Mouse (Mus musculus) lung, postnatal 0 days (tissue): ENCODE data around the gene Camk1g. TPM values are rescaled to one million over a fixed set of nuclear protein-coding genes. Genes with fewer than 3 reads are reported as not detected.

Experiments used
- ATAC-seq: fragments of 200-750 bp; cut with Nextera tagmentation; 2 replicates; pipeline ENCODE4 v1.8.0; 2017; ENCODE audit warnings: moderate library complexity
- DNase-seq: peaks from one replicate; pipeline ENCODE4 v3.0.0-alpha.2; 2016; ENCODE audit warnings: low spot score
- H3K27ac ChIP-seq: fragments of 300-500 bp; sonication (generic); 2 replicates; pipeline ENCODE4 v1.5.1; 2014; ENCODE audit warnings: antibody characterized with exemption, mild to moderate bottlenecking, low read length, mixed read lengths
- H3K27me3 ChIP-seq: fragments of 300-500 bp; sonication (generic); replicated peaks from 2 replicates; pipeline ENCODE4 v1.6.1; 2014; ENCODE audit warnings: low read length, mixed read lengths; ENCODE audit not compliant: insufficient read depth
- H3K36me3 ChIP-seq: fragments of 300-500 bp; sonication (generic); 2 replicates; pipeline ENCODE4 v1.6.1; 2014; ENCODE audit warnings: low read length, mixed read lengths; ENCODE audit not compliant: insufficient read depth
- H3K4me1 ChIP-seq: fragments of 300-500 bp; sonication (generic); 2 replicates; pipeline ENCODE4 v1.6.1; 2014; ENCODE audit warnings: antibody characterized with exemption, low read depth, low read length, mixed read lengths; ENCODE audit not compliant: insufficient read depth
- H3K4me2 ChIP-seq: fragments of 300-500 bp; sonication (generic); replicated peaks from 2 replicates; pipeline ENCODE4 v1.6.1; 2014; ENCODE audit warnings: low read depth, mild to moderate bottlenecking, low read length, moderate library complexity, mixed read lengths
- H3K4me3 ChIP-seq: fragments of 300-500 bp; sonication (generic); 2 replicates; pipeline ENCODE4 v1.5.1; 2014; ENCODE audit warnings: low read depth, low read length
- H3K9ac ChIP-seq: fragments of 300-500 bp; sonication (generic); replicated peaks from 2 replicates; pipeline ENCODE4 v1.6.1; 2014; ENCODE audit warnings: low read depth, mild to moderate bottlenecking
- H3K9me3 ChIP-seq: fragments of 300-500 bp; sonication (generic); 2 replicates; pipeline ENCODE4 v1.6.1; 2016; ENCODE audit warnings: low read length, mixed read lengths
- CTCF ChIP-seq: IDR thresholded peaks from 2 replicates; pipeline ENCODE4 v1.5.1; 2016; ENCODE audit warnings: antibody characterized with exemption, mild to moderate bottlenecking
- EP300 ChIP-seq: IDR thresholded peaks from 2 replicates; pipeline ENCODE4 v1.6.1; 2016; ENCODE audit warnings: antibody characterized with exemption, mild to moderate bottlenecking, control low read depth
- WGBS: fragments of 180-500 bp; shearing (Covaris S2); extraction: QIAGEN DNeasy Blood & Tissue Kit; methylation state at CpG from one replicate; pipeline ENCODE4 v1.1.7; 2014; 5-methylcytosine and 5-hydroxymethylcytosine counted together
- polyA plus RNA-seq: library from polyadenylated mRNA; unstranded; fragments of >200 nt; fragmentation: Nextera tagmentation; extraction: Ambion mirVana; gene quantifications from 2 replicates; pipeline ENCODE4 v1.2.1, GENCODE M21; 2015

The Camk1g gene
- polyA plus RNA-seq, 1 experiment from 2014 or later, result 15.9 TPM

DNA sequence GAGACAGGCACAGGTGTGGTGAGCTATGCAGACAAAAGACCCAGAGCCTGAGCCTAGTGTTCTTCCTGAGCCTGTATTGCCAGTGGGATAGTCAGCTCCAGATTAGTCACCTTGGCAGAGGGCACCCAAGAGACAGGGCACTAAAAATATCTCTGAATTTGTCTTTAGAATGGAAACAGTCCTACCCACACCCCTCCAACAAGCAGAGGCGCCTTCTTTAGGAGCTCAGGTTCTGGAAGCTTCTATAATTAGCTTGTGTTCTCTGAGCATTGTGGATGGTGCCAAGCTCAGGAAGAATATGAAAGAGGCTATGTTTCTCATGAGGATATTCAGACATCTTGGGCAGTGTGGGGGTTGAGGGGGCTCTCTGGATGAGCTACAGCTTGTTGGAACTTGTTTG, 37.4 kb downstream of the Camk1g start:
- Histone ChIP-seq H3K9ac (no peak overlapping the region), H3K27ac (no peak overlapping the region), H3K27me3 (no peaks in the 10 kb centered on the region), H3K4me1 (no peaks in the 10 kb centered on the region), H3K36me3 (no peaks in the 10 kb centered on the region), H3K4me3 (no peak overlapping the region), H3K4me2 (no peak overlapping the region), H3K9me3 (no peaks in the 10 kb centered on the region)
- WGBS, result 84% methylated on average over 1 of the region's 1 CpGs
- DNase-seq (no peak), ATAC-seq (no peak)
- TF ChIP-seq CTCF (no peak), EP300 (no peak)

DNA sequence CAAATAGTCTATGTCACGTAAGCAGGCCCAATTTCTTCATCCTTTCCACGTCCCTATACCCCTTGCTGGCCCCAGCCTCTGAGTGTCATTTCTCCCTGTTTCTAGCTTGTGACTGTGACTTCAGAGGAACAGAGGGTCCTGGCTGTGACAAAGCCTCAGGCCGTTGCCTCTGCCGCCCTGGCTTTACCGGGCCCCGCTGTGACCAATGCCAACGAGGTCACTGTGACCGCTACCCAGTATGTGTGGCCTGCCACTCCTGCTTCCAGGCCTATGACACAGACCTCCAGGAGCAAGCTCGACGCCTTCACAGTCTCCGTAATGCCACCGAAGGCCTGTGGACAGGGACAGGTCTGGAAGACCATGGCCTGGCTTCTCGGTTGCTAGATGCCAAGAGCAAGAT, 38.1 kb downstream of the Camk1g start:
- Histone ChIP-seq H3K4me2 (no peak overlapping the region), H3K9ac (no peak overlapping the region), H3K27me3 (no peaks in the 10 kb centered on the region), H3K4me1 (no peaks in the 10 kb centered on the region), H3K9me3 (no peaks in the 10 kb centered on the region), H3K4me3 (no peak overlapping the region), H3K36me3 (no peaks in the 10 kb centered on the region), H3K27ac (no peak overlapping the region)
- no peak for ATAC-seq
- TF ChIP-seq EP300 (no peak), CTCF (no peak)
- 85% methylated on average over 13 of the region's 13 CpGs for WGBS
- no peak for DNase-seq

DNA sequence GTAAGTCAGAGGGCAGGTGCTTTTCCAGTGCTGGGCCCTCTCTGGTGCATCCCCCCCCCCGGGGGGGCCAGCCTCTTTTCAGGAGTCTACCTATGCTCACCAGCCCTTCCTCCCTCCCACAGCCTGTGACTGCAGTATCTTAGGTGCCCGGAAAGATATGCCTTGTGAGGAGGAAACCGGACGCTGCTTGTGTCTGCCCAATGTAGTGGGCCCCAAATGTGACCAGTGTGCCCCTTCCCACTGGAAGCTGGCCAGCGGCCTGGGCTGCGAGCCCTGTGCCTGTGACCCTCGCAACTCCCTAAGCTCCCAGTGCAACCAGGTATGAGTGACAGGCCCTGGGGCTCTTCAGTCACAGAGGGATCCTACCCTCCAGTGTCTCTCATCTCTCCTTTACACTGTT, 39.5 kb downstream of the Camk1g start:
- TF ChIP-seq CTCF (no peak), EP300 (no peak)
- no peaks in the 10 kb centered on the region for H3K9me3 ChIP-seq
- H3K27me3 ChIP-seq, result no peaks in the 10 kb centered on the region
- no peak overlapping the region for H3K27ac ChIP-seq
- ATAC-seq (no peak), DNase-seq (no peak)
- H3K4me3 ChIP-seq, result no peak overlapping the region
- WGBS, result 89% methylated on average over 6 of the region's 7 CpGs
- no peaks in the 10 kb centered on the region for H3K36me3 ChIP-seq
- H3K4me1 ChIP-seq, result no peaks in the 10 kb centered on the region
- no peak overlapping the region for H3K9ac ChIP-seq
- no peak overlapping the region for H3K4me2 ChIP-seq

DNA sequence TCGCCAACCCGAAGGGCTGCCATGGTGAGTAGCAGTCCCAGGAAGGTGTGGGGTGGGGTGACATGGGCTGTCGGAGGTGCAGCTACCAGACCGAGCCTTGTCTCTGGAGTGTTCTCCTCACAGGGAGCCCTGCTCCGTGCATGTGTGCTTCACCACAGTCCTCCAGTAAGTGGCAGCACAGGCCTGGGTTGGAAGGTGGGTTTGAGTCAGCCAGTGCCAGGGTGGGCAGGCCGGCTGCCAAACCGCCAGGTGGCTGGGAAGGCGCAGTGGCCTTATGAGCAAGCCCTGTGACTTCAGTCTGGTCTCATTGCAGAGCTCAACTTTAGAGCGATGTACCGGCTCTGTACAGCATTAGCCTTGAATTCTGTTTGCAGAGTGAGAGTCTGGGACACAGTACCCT, 39.9 kb downstream of the Camk1g start:
- TF ChIP-seq CTCF (peak; percentile 80), EP300 (no peak)
- Histone ChIP-seq H3K4me2 (no peak overlapping the region), H3K4me3 (no peak overlapping the region), H3K27ac (no peak overlapping the region), H3K4me1 (no peaks in the 10 kb centered on the region), H3K9me3 (no peaks in the 10 kb centered on the region), H3K27me3 (no peaks in the 10 kb centered on the region), H3K36me3 (no peaks in the 10 kb centered on the region), H3K9ac (no peak overlapping the region)
- DNase-seq (peak; percentile 66), ATAC-seq (peak; percentile 68)
- WGBS, result 37% methylated on average over 10 of the region's 10 CpGs

DNA sequence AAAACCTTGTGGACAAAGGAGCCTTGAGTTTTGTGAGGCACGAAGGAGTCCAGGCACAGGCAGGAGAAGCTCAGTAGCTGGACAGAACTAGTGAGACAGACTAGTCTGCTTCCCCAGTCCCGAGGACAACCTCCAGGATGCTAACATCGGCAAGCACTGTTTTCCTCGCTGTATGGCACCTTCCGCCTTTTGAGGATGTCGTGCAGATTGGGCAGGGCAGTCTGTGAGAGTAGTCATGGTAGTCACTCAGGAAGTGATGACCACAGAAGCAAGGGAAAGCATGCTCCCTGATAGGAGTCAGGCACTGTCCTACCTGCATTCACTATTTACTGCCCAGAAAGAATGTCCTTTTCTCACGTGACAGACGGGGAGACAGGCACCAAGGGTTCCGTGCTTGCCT, 40.5 kb downstream of the Camk1g start:
- Histone ChIP-seq H3K27ac (no peak overlapping the region), H3K9me3 (no peaks in the 10 kb centered on the region), H3K4me2 (no peak overlapping the region), H3K27me3 (no peaks in the 10 kb centered on the region), H3K4me1 (no peaks in the 10 kb centered on the region), H3K36me3 (no peaks in the 10 kb centered on the region), H3K4me3 (no peak overlapping the region), H3K9ac (no peak overlapping the region)
- no peak for ATAC-seq
- 73% methylated on average over 9 of the region's 9 CpGs for WGBS
- DNase-seq, result no peak
- TF ChIP-seq CTCF, result no peak
- no peak for TF ChIP-seq EP300

GRCm38 (mm10) chr1:193327686-193328085, 42.4 kb downstream of the Camk1g start:
- Histone ChIP-seq H3K36me3 (no peaks in the 10 kb centered on the region), H3K4me1 (no peaks in the 10 kb centered on the region), H3K27ac (no peak overlapping the region), H3K4me2 (no peak overlapping the region), H3K9ac (no peak overlapping the region), H3K27me3 (no peaks in the 10 kb centered on the region), H3K4me3 (no peak overlapping the region), H3K9me3 (no peaks in the 10 kb centered on the region)
- DNase-seq (no peak), ATAC-seq (no peak)
- 56% methylated on average over 5 of the region's 5 CpGs for WGBS
- TF ChIP-seq EP300, result no peak

- Histone ChIP-seq H3K27me3 (no peaks in the 10 kb centered on the region), H3K4me1 (no peaks in the 10 kb centered on the region), H3K27ac (no peak overlapping the region), H3K4me2 (no peak overlapping the region), H3K36me3 (no peaks in the 10 kb centered on the region), H3K9ac (no peak overlapping the region), H3K4me3 (no peak overlapping the region), H3K9me3 (no peaks in the 10 kb centered on the region)
- no peak for DNase-seq
- no peak for ATAC-seq
- TF ChIP-seq EP300 (no peak), CTCF (no peak)
- 62% methylated on average over 1 of the region's 1 CpGs for WGBS
Measured at GRCm38 (mm10) chr1:193327216-193327615, 42.9 kb downstream of the Camk1g start.
